Mouse (Mus musculus) CD4-positive, CD25-positive, alpha-beta regulatory T cell, adult 2 months (primary cell): ENCODE data around the gene C1qtnf5.

ENCODE experiments used
- DNase-seq: peaks from one replicate; pipeline ENCODE4 v3.0.0-alpha.2; 2012; ENCODE audit warnings: low read depth, low spot score

C1qtnf5 gene

GRCm38 (mm10) chr9:44079997-44080780 lies 26.9 kb upstream of the C1qtnf5 start:
- no peak for DNase-seq

GRCm38 (mm10) chr9:44080953-44081352 lies 26.1 kb upstream of the C1qtnf5 start:
- no peak for DNase-seq

- no peak for DNase-seq
Observed at GRCm38 (mm10) chr9:44081581-44081980, 25.5 kb upstream of the C1qtnf5 start.

GRCm38 (mm10) chr9:44082266-44082665 lies 24.8 kb upstream of the C1qtnf5 start:
- DNase-seq, result no peak

GRCm38 (mm10) chr9:44083392-44084121 lies 23.5 kb upstream of the C1qtnf5 start:
- DNase-seq, result no peak

GRCm38 (mm10) chr9:44084236-44084635 lies 22.8 kb upstream of the C1qtnf5 start:
- DNase-seq, result peak; percentile 46

GRCm38 (mm10) chr9:44084659-44085229 lies 22.3 kb upstream of the C1qtnf5 start:
- peak; percentile 78 for DNase-seq

- no peak for DNase-seq
Observed at GRCm38 (mm10) chr9:44085276-44085675, 21.8 kb upstream of the C1qtnf5 start.

- no peak for DNase-seq
Observed at GRCm38 (mm10) chr9:44085741-44086665, 21.0 kb upstream of the C1qtnf5 start.

- DNase-seq, result no peak
Observed at GRCm38 (mm10) chr9:44086960-44087359, 20.1 kb upstream of the C1qtnf5 start.

- no peak for DNase-seq
Observed at GRCm38 (mm10) chr9:44087761-44088455, 19.1 kb upstream of the C1qtnf5 start.

- DNase-seq, result peak; percentile 38
Observed at GRCm38 (mm10) chr9:44088877-44089608, 18.0 kb upstream of the C1qtnf5 start.

- peak; percentile 76 for DNase-seq
Observed at GRCm38 (mm10) chr9:44093612-44094503, 13.2 kb upstream of the C1qtnf5 start.

GRCm38 (mm10) chr9:44094737-44095136 lies 12.3 kb upstream of the C1qtnf5 start:
- no peak for DNase-seq

GRCm38 (mm10) chr9:44095781-44096180 lies 11.3 kb upstream of the C1qtnf5 start:
- DNase-seq, result no peak

GRCm38 (mm10) chr9:44096536-44096935 lies 10.5 kb upstream of the C1qtnf5 start:
- DNase-seq, result no peak

- no peak for DNase-seq
Observed at GRCm38 (mm10) chr9:44101490-44101889, 5.6 kb upstream of the C1qtnf5 start, which contains the start of gene Mfrp. TSS of gene Mfrp (plus strand) at chr9:44101729.

GRCm38 (mm10) chr9:44104881-44105280 lies 2.2 kb upstream of the C1qtnf5 start:
- no peak for DNase-seq

- DNase-seq, result peak; percentile 31
Observed at GRCm38 (mm10) chr9:44105781-44106180, 1.3 kb upstream of the C1qtnf5 start.
